Mouse (Mus musculus) layer of hippocampus, adult 11-12 months (tissue): ENCODE measurements around the gene C1qa.

Source experiments
- DNase-seq: peaks from one replicate; pipeline ENCODE4 v3.0.0; 2022; ENCODE audit warnings: low spot score

The C1qa gene

DNA sequence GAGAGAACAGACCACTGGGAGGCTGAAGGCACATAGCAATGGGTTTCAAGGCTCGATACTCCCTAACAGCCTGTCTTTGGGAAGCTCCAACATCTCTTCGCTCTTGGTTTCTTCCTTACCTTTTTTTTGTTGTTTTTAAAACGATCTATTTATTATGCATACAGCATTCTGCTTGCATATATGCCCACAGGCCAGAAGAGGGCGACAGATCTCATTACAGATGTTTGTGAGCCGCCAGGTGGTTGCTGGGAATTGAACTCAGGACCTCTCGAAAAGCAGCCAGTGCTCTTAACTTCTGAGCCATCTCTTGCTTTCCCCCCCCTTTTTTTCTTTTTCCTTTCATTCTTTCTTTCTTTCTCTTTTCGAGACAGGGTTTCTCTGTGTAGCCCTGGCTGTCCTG is 551 bp upstream of the C1qa start:
- DNase-seq = no peak

DNA sequence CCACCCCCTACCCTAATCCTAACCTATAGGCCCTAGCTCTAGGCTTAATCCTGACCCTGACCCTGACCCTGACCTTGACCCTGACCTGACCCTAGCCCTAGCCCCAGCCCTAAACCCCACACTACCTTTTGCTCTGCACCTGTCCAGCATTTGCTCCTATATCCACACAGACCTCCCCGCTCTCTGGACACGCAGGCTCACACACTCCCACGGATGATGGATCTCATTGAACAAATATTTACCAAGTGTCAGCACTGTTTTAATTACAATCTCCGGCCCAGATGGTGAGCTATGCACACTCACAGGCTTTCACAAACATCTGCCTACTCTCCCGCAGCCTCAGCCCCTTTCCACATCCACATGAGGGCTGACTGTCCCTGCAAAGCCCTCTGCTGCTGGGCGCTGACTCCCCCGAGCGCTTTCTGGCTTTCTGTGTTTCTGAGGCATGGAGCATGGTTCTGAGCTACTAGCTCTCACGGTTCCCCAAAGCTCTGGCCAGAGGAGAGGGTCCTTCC is 462 bp downstream of the C1qa start:
- DNase-seq = no peak

DNA sequence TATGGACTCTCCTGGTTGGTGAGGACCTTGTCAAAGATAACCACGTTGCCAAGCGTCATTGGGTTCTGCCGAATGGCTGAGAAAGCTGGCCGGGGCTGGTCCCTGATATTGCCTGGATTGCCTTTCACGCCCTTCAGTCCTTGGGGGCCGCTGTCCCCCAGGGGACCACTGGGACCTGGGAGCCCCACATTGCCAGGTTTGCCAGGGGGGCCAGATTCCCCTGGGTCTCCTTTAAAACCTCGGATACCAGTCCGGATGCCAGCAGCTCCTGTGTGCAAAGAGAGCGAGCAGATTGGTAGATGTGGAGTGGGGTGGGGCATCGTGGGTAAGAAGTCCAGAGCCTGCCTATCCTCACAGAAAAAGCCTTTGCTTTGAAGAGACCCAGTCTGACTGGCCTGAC is 2.1 kb downstream of the C1qa start:
- DNase-seq = no peak

DNA sequence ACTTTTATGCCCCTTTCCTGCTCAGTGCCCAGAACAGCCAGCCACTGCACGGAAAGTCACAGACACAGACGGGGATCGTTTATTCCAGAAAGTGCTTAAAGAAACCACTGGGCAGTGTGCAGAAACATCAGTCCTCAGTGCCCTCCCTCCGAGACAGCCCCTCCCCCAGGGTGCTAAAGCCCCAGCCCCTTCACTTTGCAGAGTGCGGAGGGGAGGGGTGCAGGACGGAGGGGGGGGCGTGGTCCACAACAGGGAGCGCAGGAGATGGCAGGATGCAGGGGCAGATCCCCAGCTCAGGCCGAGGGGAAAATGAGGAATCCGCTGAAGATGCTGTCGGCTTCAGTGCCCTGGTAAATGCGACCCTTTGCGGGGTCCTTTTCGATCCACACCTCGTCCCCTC is 2.7 kb downstream of the C1qa start:
- DNase-seq = no peak

DNA sequence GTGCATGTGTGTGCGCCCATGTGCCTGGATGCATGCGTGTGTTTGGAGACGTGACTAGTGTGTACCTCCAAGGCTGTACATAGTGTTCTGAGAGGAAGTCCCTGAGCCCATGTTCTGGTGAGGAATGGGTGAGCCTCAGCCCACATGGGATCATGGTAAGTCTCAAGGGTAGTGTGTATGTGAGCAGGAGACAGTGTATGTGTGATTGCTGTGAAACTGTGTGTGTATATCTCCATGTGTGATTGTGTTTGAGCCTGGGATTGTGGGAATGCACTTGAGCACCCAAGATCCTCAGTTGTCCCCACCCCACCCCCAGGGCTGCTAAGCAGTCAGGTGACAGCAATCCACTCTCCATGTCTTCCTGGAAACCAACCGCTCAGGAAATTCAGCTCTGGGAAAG is 3.8 kb downstream of the C1qa start:
- no peak for DNase-seq

DNA sequence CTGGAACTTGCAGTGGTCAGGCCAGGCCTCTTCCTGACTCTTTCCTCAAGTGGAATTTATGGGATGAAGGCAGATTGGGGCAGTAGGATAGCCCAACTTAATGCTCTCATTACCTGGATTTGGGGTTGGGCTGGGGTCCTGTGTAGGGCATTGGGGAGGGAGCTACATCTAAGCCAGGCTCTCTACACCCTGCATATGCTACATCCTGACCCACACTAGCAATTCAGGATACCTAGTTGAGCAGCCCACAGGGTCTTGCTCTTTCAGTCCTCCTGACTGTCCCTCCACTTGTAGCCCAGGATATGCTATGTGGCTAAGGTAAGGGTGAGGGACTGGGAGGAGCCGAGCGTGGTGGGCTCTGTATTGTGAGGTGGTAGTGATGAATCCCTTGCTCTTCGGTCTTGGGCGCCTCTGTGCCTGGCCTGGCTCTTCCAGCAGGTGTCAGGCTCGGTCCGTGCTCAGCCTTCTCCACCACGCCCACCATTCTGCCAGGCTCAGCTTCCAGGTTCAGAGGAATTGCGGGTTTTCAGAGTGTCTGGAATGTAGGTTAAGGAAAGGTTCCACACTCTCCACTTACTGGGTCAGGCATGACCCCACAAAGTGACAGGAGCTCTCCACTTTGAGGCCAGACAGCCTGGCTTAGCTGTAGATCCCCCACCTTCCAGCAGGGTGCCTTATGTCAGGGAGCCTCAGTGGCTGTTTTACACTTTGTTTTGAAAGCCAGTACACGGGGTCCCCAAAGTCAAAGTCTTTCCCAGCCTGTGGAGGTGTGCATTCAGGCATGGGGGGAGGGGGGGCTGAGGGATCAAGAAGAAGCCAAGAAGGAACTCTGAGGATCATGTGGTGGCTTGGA is 4.7 kb downstream of the C1qa start:
- peak; percentile 73 for DNase-seq

DNA sequence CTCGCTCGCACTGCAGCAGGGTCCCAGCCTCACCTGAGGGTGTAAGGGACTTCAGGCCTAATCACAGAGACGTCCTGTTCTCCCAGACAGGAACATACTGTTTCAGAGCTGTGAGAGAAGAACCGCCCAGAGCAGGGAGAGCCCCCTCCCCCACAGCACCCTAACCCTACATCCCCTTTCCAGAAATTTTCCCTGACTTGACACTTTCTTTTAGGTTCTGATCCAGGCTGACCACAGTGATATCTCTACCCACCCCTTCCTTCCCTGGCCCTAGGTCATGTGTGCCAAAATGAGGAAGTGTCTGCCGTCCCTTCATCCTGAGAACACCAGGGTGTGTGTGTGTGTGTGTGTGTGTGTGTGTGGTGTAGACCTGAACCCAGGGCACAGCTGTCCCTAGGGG is 5.8 kb downstream of the C1qa start, which contains the start of gene C1qc:
Gene C1qc, minus strand, starts transcription at position 255 of the 400 bp plus-strand sequence.
- peak; percentile 64 for DNase-seq

DNA sequence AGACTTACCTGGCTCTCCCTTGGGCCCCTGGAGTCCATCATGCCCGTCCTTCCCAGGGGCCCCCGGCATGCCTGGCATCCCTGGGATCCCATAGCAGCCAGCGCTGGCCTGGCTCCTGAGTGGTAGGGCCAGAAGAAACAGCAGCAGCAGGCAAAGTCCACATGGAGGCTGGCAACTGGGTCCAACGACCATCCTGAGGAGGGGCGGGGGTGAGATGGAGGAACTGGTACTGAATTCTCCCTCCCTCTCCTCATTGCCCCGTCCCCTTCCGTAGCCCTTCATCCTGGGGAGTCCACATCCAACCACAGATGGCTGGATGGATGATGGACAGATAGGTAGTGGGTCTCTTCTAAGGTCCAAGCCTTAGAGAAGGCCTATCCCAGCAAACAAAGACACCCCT is 6.2 kb downstream of the C1qa start:
- DNase-seq = no peak

DNA sequence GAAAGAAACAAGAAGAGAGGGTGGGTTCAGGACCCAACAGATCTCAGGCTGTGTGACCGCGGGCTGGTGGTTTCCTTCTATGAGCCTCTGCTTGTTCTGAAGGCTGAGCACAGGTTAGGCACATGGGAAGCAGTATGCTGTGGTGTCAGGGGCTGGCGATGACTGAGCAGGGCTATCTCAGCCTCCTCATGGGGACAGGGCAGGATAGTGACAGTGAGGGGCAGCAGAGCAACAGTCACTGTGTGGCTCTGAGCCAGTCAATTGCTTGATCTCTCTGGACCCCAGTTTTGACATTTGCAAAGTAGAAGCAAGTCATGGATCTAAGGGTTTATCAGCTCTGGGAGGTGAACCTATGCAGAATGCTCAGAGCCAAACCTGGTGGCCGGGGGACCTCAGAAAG is 7.5 kb downstream of the C1qa start:
- DNase-seq = no peak

DNA sequence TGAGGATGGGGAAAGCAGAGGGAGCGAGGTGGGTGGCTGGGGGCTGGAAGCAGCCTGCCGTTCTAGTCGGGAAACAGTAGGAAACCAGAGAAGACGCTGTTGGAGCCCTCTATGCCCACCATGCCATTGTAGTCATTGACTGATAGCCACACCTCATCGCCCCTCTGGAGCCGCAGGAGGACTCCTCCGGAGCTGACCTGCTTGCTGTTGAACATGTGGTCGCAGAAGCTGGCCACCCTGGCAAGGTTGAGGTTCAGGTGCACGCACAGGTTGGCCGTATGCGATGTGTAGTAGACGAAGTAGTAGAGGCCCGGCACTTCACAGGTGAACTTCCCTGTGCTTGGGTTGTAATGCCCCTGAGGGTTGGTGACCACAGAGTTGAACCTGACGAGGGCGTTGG is 8.6 kb downstream of the C1qa start:
- DNase-seq = no peak

DNA sequence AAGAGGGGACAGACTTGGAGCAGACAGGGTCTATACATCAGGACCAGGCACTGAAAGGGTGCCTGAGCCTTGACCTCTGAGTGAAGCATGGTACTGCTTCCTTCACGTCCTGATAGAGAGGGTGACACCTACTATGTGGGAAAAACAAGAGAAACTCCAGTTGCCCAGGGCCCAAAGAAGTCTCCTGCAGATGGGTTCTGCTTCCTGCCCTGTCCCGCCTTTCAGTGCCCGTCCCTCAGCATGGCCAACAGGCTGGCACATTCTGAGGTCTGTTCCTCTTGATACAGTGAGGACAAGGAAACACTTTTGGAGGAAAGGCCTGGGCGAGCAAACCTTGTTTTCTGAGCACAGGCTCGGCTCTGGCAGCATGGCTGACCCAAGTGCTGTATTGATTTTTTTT is 10.9 kb downstream of the C1qa start:
- no peak for DNase-seq

DNA sequence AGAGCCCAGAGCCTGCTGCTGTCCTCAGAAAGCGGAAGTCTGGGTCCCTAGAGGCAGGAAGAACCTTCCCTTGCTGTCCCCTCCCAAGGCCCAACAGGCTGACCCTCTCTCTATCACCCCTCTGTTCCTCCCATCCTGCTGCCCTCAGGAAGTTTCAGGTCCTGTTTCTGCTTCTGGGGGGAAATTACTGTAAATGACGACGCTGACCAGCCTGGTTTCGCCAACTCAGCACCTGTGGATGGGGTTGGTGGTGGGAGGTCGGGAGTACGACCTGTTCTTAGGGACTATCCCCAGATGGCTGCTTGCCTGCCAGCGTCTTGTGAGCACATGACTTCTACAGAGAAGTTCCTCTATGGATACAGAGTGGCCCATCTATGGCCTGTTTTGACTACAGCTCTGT is 12.5 kb downstream of the C1qa start, which contains the start of gene C1qb:
Gene C1qb, minus strand, starts transcription at position 87 of the 400 bp plus-strand sequence.
- peak; percentile 54 for DNase-seq

DNA sequence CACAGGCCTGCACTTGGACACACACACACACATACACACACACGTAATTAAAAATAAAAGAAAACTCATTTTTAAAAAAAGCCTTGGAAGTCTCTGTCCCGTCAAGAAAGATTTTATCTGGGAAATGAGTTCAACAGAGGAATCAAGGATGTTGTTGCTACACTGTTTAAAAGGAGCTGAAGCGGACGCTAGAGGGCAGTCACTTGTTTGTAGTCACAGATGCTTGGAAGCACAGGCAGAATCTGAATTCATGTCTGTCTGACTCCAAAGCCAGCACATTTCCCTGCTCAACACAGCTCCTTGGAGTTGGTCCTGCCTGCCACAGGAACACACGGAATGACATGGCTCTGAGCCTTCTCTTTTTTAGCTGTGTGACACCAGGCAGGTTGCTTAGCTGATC is 20.0 kb downstream of the C1qa start:
- DNase-seq = peak; percentile 47

DNA sequence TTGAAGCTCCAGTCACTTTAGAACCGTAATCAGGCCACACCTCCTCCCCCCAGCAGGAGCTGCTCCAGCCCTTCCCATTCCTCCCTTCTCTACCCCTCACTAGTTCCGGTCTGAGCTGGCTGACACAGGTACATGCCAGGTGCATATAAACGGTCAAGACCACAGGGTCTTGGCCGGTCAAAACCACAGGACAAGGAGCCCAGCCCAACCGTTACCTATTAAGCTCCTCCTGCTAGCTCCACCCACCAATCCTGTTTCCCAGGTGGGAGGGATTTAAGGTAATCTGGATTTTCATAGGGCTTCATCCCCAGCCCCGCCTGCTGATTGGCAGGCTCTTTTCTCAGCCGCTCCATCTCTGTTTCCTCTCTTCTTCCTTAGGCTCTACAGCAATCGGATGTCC is 20.4 kb downstream of the C1qa start:
- no peak for DNase-seq

DNA sequence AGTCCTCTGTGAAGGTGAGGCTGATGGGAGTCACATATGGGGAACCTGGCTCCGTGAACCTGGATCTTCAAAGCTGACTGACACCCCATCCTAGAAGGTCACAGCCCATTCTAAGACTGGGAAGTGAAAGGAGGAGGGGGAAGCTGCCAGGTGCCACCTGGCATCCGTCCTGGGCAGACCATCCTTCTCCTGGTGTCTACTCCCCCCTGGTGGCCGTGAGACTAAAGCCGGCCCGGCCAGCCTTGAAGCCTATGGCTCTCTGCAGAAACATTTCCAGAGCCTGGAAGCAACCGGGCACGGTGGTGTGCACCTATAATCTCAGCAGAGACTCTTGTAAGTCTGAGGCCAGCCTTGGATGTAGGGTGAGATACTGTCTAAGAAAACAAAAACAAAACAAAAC is 21.6 kb downstream of the C1qa start:
- peak; percentile 44 for DNase-seq

DNA sequence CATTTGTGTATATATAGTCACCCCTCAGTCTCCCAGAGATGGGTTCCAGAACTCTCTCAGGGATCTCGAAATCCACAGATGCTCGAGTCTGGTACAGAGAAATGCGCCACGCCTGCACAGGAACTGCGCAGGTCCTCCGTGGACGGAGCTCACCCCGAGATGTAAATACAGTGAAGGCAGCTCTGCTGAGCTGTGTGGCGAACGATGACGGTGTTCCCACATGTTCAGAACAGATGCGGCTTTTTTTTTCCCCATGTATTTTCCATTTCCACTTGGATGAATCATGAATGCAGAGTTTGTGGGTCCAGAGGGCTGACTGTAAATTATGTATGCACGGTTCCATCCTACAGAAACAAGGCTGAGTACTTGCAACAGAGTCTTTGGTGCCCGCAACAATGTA is 23.6 kb downstream of the C1qa start:
- DNase-seq = no peak

DNA sequence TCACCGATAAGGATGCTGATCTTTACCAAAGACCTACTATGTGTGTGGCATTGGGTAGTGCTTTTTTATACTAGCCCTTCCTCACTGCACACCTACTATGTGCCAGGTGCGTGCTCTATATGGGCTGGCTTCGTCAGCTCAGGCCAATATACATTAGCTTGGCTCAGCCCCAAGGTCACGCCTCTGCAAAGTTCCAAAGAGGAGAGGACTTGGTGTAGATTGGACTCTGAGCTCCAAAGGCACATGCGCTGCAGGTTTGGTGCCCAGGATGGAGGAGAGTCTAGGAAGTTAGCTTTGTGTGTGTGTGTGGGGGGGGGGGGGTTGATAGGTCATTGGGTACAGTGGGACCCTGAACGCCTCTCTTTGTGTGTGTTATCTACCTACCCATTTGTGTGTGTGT is 30.2 kb downstream of the C1qa start:
- no peak for DNase-seq

DNA sequence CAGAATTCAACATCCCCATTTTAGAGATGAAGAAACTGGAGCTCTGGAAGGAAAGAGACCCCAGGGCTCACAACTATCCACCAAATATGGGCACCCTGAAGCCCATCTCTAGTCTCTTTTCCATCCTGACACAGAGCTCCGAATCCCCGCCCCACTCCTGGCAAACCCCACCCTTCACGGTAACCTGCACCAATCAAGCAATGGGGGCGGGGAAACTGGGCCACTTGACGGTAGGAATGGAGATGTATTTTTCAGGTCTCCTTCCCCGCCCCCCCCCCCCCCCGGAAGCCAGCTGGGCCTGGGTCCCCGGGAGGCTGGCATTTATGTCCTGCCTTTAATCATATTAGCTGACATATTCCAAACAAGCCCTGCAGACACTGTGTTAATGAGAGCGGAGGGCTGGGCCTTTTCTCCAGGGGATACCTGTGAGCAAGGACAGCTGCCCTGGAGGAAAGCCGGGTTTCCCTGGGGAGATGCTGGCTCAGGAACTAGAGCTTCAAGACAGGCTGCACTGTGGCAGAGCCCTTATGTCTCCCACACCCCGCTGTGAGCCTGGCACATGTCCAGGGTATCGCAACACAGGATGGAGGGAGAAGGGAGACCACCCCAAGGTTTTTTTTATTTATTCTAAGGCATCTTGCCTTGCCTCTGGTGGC is 30.8 kb downstream of the C1qa start:
- DNase-seq = no peak

DNA sequence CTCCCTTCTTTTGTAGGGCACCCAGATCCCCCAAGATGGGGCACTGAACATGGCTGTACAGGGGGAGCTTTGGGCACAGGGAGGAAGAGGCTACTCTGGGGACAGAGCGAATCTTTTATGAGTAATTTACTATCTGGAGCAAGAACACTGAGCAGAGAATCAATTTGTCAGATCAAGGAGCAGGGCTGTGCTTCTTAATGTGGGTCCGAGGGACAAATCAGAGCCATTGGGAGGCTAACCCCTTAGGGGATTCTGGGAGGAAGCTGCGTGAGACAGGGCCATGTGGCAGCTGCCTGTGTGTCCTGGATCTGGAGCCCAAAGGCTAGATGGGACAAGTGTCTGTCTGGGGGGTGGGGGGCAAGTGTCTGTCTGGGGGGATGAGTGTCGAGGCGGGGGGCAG is 33.1 kb downstream of the C1qa start:
- DNase-seq = no peak

DNA sequence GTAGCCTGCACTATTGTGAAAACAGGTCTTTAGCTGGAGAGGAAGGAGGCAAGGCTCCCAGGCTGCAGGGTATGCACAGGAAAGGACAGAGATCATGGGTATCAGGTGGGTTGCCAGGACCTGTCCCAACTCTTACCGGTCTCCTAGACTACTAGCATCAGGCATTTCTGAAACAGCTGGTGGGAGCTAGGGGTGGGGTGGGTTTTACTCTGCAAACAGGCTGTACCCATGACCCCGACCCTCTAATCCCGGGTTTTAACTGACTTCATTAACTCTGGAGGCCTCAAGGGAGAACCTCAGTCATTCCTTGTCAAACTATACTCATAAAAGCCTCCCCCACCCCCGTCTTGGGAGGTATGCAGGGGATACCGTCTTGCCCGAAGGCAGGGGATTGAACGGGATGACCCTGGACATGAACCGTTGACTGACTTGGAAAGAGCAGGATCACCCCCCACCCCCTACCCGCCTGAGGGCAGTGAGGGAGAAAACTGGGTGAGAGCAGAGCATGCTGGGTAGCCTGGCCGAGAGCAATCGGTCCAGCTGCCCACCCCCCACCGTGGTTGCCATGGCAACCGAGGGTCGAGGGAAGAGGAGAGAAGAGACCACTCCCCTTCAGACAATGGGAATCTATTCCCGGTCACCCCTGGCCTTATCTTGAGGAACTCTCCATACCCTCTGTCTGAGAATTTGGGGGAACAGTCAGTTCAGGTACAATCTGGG is 33.7 kb downstream of the C1qa start:
- no peak for DNase-seq

DNA sequence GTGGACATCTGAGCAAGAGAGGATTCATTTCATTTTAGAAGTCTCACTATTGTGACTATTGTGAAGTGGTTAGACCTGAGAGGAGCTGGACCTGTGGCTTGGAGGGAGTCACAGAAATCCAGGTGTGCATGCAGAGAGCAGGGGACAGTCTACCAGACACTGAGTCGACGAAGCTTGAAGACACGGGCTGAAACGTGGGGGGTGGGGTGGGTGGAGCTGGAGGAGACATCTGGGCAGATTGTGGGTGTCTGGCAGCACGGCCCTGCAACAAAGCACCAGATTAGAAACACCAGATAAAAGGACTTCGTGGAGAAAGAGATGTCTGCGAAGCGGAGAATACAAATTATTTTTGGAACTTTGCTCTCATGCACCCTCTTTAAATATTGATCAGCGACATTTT is 35.1 kb downstream of the C1qa start:
- DNase-seq = no peak

DNA sequence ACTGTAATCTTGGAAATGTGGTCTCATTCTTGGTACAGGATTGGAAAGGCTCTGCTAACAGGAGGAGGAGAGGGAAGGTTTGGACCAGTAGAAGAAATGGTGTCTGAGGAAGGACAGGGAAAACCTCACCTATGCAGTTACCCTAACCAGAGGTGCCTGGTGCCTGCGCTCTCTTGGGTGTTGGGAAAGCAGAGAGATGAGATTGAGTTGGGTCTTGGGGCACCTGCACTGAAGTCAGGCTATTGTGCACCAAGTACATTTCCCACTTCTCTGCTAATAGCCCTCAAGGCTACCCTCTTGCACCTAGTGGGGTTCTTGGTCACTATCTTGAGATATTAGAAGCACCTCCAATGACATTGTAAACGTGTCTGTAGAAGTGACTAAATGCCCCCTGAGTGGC is 36.2 kb downstream of the C1qa start:
- DNase-seq = no peak

DNA sequence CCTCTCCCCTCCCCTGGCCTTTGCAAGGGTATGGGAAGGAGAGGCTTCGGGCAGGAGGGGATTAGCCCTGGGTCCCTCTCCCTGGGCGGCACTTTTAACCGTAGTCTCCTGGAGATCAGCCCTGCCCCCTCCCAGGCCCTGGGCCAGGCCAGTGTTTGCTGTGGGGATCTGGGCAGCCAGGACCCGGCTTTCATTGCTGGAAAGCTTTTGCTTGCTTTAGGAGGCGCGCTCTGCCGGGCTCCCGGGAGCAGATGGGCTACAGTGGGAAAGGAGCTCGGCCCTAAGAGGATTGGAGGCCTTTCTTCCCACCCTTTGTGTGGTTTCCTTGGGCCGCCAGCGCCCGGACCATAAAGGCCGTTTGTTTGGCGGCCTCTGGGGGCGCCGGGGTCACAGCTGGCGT is 36.8 kb downstream of the C1qa start:
- no peak for DNase-seq
